ENCODE assay signal across 9 mouse cellular contexts in the genomic region with DNA sequence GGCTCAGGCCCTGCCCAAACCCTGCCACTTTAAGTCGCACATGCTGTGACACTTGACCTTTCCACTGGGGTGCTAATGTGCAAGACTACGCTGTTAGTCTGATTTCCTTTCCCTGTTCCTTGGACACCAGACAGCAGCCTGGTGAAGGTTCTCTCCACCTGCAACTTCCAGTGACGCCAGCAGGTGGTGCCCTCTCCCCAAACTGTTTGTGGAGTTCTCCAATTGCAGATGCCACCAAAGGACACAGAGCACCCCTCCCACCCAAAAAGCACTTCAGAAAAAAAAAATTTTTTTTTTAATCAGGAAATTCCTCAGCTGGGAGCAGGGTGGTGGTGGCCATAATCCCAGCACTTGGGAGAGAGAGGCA. TPM values are rescaled to one million over a fixed set of nuclear protein-coding genes. Genes with fewer than 3 reads are reported as not detected.
A peak's percentile ranks its signal among the peaks of the same experiment; 100 is the strongest.
DNase-seq lines count a peak whose midpoint lies in the region; ATAC-seq and TF ChIP-seq lines count a peak whose summit lies in the region.
"Had no signal": no experiment of that assay in that cellular context is flagged by ENCODE, and none has a peak within 500 bp of the region (broad histone marks: within the 10 kb centered on the region; RNA-seq: fewer than 3 reads in every experiment).

No protein-coding gene starts in this region.

- DNase-seq in CD4-positive helper T cell, adult 2 months (ENCODE audit: low read depth, low spot score): peak; percentile 70
- DNase-seq in adrenal gland, postnatal 36 days: peak; percentile 84 to 89
- peak; percentile 72 to 87 for DNase-seq in heart, adult 9 months (ENCODE audit: low spot score in 2 of 2)
- peak; percentile 90 for DNase-seq in kidney, postnatal 0 days (ENCODE audit: low spot score)
- DNase-seq in liver, embryonic 11.5 days (ENCODE audit: low spot score): peak; percentile 75
- peak; percentile 94 for DNase-seq in testis, postnatal 10 days (ENCODE audit: low spot score)

- no peak overlapping the region for H3K9ac ChIP-seq in embryonic facial prominence, embryonic 12.5 days
- no peak overlapping the region for H3K9ac ChIP-seq in kidney, postnatal 0 days (ENCODE audit: low read depth, low read length)
- H3K9ac ChIP-seq in liver, embryonic 11.5 days (ENCODE audit: low read depth, low read length): no peak overlapping the region
- H3K9ac ChIP-seq in neural tube, embryonic 13.5 days: peak overlapping the region; percentile 13; the same call in 1 of the 2 replicates

- no peak overlapping the region for H3K27ac ChIP-seq in embryonic facial prominence, embryonic 12.5 days
- H3K27ac ChIP-seq in kidney, postnatal 0 days: no peak overlapping the region
- H3K27ac ChIP-seq in liver, embryonic 11.5 days (ENCODE audit: low read depth, low read length): no peak overlapping the region
- no peak overlapping the region for H3K27ac ChIP-seq in neural tube, embryonic 13.5 days (replicated peaks)

- H3K4me3 ChIP-seq in embryonic facial prominence, embryonic 12.5 days: no peak overlapping the region
- no peak overlapping the region for H3K4me3 ChIP-seq in kidney, postnatal 0 days (replicated peaks; ENCODE audit: low read depth, low read length)
- H3K4me3 ChIP-seq in liver, embryonic 11.5 days (ENCODE audit: low read depth, low read length): no peak overlapping the region
- no peak overlapping the region for H3K4me3 ChIP-seq in neural tube, embryonic 13.5 days
- H3K4me3 ChIP-seq: erythroblast, embryonic 14.5 days had no signal

- no peaks in the 10 kb centered on the region for H3K36me3 ChIP-seq in embryonic facial prominence, embryonic 12.5 days
- no peaks in the 10 kb centered on the region for H3K36me3 ChIP-seq in kidney, postnatal 0 days (ENCODE audit: insufficient read depth, low read length)
- H3K36me3 ChIP-seq in liver, embryonic 11.5 days (ENCODE audit: control insufficient read depth, insufficient read depth, low read length): no peaks in the 10 kb centered on the region
- no peaks in the 10 kb centered on the region for H3K36me3 ChIP-seq in neural tube, embryonic 13.5 days

- peaks cover 12% of the 10 kb centered on the region for H3K27me3 ChIP-seq in embryonic facial prominence, embryonic 12.5 days
- H3K27me3 ChIP-seq in kidney, postnatal 0 days (ENCODE audit: insufficient read depth, low read length): no peaks in the 10 kb centered on the region
- peaks cover 9% of the 10 kb centered on the region for H3K27me3 ChIP-seq in liver, embryonic 11.5 days (replicated peaks; ENCODE audit: control insufficient read depth, insufficient read depth, low read length)
- no peaks in the 10 kb centered on the region for H3K27me3 ChIP-seq in neural tube, embryonic 13.5 days

- 0 out of 2 replicates have a peak, but pooled peaks have one; percentile 8 for ATAC-seq in embryonic facial prominence, embryonic 12.5 days (ENCODE audit: insufficient number of reproducible peaks, insufficient read depth, low FRiP score, low TSS enrichment)
- 0 out of 2 replicates have a peak, but pooled peaks have one; percentile 13 for ATAC-seq in kidney, postnatal 0 days (replicated peaks; ENCODE audit: low FRiP score, low read depth)
- ATAC-seq in liver, embryonic 11.5 days (replicated peaks; ENCODE audit: low FRiP score): no peak
- ATAC-seq in neural tube, embryonic 13.5 days (ENCODE audit: low read depth): no peak

- peak; percentile 87 for TF ChIP-seq CTCF in kidney, postnatal 0 days (IDR thresholded peaks at IDR 0.05; ENCODE audit: low read depth)

- WGBS in embryonic facial prominence, embryonic 12.5 days: 1% methylated on average over 3 of the region's 3 CpGs
- 0% methylated on average over 3 of the region's 3 CpGs for WGBS in kidney, postnatal 0 days
- 2% methylated on average over 3 of the region's 3 CpGs for WGBS in liver, embryonic 11.5 days
- WGBS in neural tube, embryonic 13.5 days: 1% methylated on average over 3 of the region's 3 CpGs

- H3K9me3 ChIP-seq in embryonic facial prominence, embryonic 12.5 days: no peaks in the 10 kb centered on the region
- no peaks in the 10 kb centered on the region for H3K9me3 ChIP-seq in kidney, postnatal 0 days (replicated peaks; ENCODE audit: low read length)
- H3K9me3 ChIP-seq in liver, embryonic 11.5 days (ENCODE audit: control insufficient read depth, low read length): no peaks in the 10 kb centered on the region
- H3K9me3 ChIP-seq in neural tube, embryonic 13.5 days: no peaks in the 10 kb centered on the region

- no peak overlapping the region for H3K4me2 ChIP-seq in embryonic facial prominence, embryonic 12.5 days (replicated peaks)
- H3K4me2 ChIP-seq in kidney, postnatal 0 days (ENCODE audit: low read length): no peak overlapping the region
- no peak overlapping the region for H3K4me2 ChIP-seq in liver, embryonic 11.5 days
- no peak overlapping the region for H3K4me2 ChIP-seq in neural tube, embryonic 13.5 days

- peaks cover 21% of the 10 kb centered on the region; the same call in 1 of the 2 replicates for H3K4me1 ChIP-seq in embryonic facial prominence, embryonic 12.5 days
- peaks cover 15% of the 10 kb centered on the region for H3K4me1 ChIP-seq in kidney, postnatal 0 days (replicated peaks; ENCODE audit: insufficient read depth, low read length)
- H3K4me1 ChIP-seq in liver, embryonic 11.5 days (replicated peaks; ENCODE audit: control insufficient read depth, insufficient read depth, low read length): peaks cover 3% of the 10 kb centered on the region; the same call in 1 of the 2 replicates
- peaks cover 49% of the 10 kb centered on the region for H3K4me1 ChIP-seq in neural tube, embryonic 13.5 days (replicated peaks)

RNA-seq across cellular contexts. Expression of a gene that starts 6.4 kb away (rescaled TPM):
- total RNA-seq in adrenal gland, postnatal 36 days (2021): under 1 TPM; 0.36 to 0.46 TPM
- polyA plus RNA-seq in embryonic facial prominence, embryonic 12.5 days (2016; fragmentation: Nextera tagmentation; extraction: Ambion mirVana): 0.08 and 0.18 TPM in 2 replicates
- 0.04 TPM in 1 of 2 replicates, not detected in the other for polyA plus RNA-seq in kidney, postnatal 0 days (2015; fragmentation: Nextera tagmentation; extraction: Ambion mirVana)
- polyA plus RNA-seq in liver, embryonic 11.5 days (2014; fragmentation: Nextera tagmentation; extraction: Ambion mirVana): not detected in 2 replicates
- 0.06 and 0.08 TPM in 2 replicates for polyA plus RNA-seq in neural tube, embryonic 13.5 days (2015; fragmentation: Nextera tagmentation; extraction: Ambion mirVana)

RNA-seq across cellular contexts. Expression of a gene that starts 14.5 kb away (rescaled TPM):
- total RNA-seq in adrenal gland, postnatal 36 days (2021): 10 to 100 TPM; 14.5 to 14.7 TPM
- polyA plus RNA-seq in embryonic facial prominence, embryonic 12.5 days (2016; fragmentation: Nextera tagmentation; extraction: Ambion mirVana): 82.6 and 91.1 TPM in 2 replicates
- polyA plus RNA-seq in kidney, postnatal 0 days (2015; fragmentation: Nextera tagmentation; extraction: Ambion mirVana): 21.3 and 23.1 TPM in 2 replicates
- polyA plus RNA-seq in liver, embryonic 11.5 days (2014; fragmentation: Nextera tagmentation; extraction: Ambion mirVana): 17.0 and 18.9 TPM in 2 replicates
- polyA plus RNA-seq in neural tube, embryonic 13.5 days (2015; fragmentation: Nextera tagmentation; extraction: Ambion mirVana): 109 and 114 TPM in 2 replicates

RNA-seq across cellular contexts. Expression of a gene that starts 51.1 kb away (rescaled TPM):
- 10 to 100 TPM; 22.2 to 22.9 TPM for total RNA-seq in adrenal gland, postnatal 36 days (2021)
- 31.8 and 33.1 TPM in 2 replicates for polyA plus RNA-seq in embryonic facial prominence, embryonic 12.5 days (2016; fragmentation: Nextera tagmentation; extraction: Ambion mirVana)
- 24.2 and 25.8 TPM in 2 replicates for polyA plus RNA-seq in kidney, postnatal 0 days (2015; fragmentation: Nextera tagmentation; extraction: Ambion mirVana)
- polyA plus RNA-seq in liver, embryonic 11.5 days (2014; fragmentation: Nextera tagmentation; extraction: Ambion mirVana): 23.0 and 23.8 TPM in 2 replicates
- 30.1 and 34.2 TPM in 2 replicates for polyA plus RNA-seq in neural tube, embryonic 13.5 days (2015; fragmentation: Nextera tagmentation; extraction: Ambion mirVana)

RNA-seq across cellular contexts. Expression of a gene that starts 59.9 kb away (rescaled TPM):
- total RNA-seq in adrenal gland, postnatal 36 days (2021): 1 to 10 TPM; 1.3 to 1.9 TPM
- 0.87 and 0.97 TPM in 2 replicates for polyA plus RNA-seq in embryonic facial prominence, embryonic 12.5 days (2016; fragmentation: Nextera tagmentation; extraction: Ambion mirVana)
- 1.1 TPM in 2 replicates for polyA plus RNA-seq in kidney, postnatal 0 days (2015; fragmentation: Nextera tagmentation; extraction: Ambion mirVana)
- 1.1 and 1.7 TPM in 2 replicates for polyA plus RNA-seq in liver, embryonic 11.5 days (2014; fragmentation: Nextera tagmentation; extraction: Ambion mirVana)
- 1.3 and 2.0 TPM in 2 replicates for polyA plus RNA-seq in neural tube, embryonic 13.5 days (2015; fragmentation: Nextera tagmentation; extraction: Ambion mirVana)

Comparison
In these comparisons a context has a peak if more than half of its experiments do, and no peak if none do; other contexts are left out.
1. ATAC-seq: peak in embryonic facial prominence, embryonic 12.5 days (single experiment) and kidney, postnatal 0 days (single experiment); none in liver, embryonic 11.5 days (single experiment) and neural tube, embryonic 13.5 days (single experiment).
2. Peak in every context shown above with its lines, with median percentiles within 50 percentile points of each other: DNase-seq.